Mouse (Mus musculus): ENCODE measurements around the gene Rnf133. TPM values are rescaled to one million over a fixed set of nuclear protein-coding genes. Genes with fewer than 3 reads are reported as not detected.

The Rnf133 gene
- polyA plus RNA-seq, 1 experiment from 2014 or later, result not detected

Other genes starting within 250 kb of the Rnf133 start
- not detected in 2 replicates for gene Rnf148, start 4.8 kb upstream of the Rnf133 start, polyA plus RNA-seq (2014; fragmentation: Nextera tagmentation; extraction: Ambion mirVana)
- 2.2 and 2.4 TPM in 2 replicates for gene Cadps2, start 189.1 kb upstream of the Rnf133 start, polyA plus RNA-seq (2014; fragmentation: Nextera tagmentation; extraction: Ambion mirVana)

Data from hindbrain, embryonic 11.5 days (tissue).